Mouse (Mus musculus): Measurements from ENCODE around the gene Adam10. TPM values are rescaled to one million over a fixed set of nuclear protein-coding genes. Genes with fewer than 3 reads are reported as not detected.

Adam10 gene
- polyA plus RNA-seq, 1 experiment, result 33.3 TPM

GRCm38 (mm10) chr9:70706444-70706843 lies 27.6 kb downstream of the Adam10 start:
- Histone ChIP-seq H3K36me3 (ENCODE audit: control insufficient read depth, insufficient read depth, low read length) (peaks cover 11% of the 10 kb centered on the region), H3K4me3 (ENCODE audit: low read depth, low read length) (no peak overlapping the region), H3K4me1 (ENCODE audit: control insufficient read depth, insufficient read depth, insufficient read length, low read length) (peaks cover 2% of the 10 kb centered on the region; the same call in 1 of the 2 replicates), H3K27me3 (ENCODE audit: control insufficient read depth, insufficient read depth, low read length) (no peaks in the 10 kb centered on the region), H3K27ac (ENCODE audit: insufficient read depth, low read depth, low read length) (no peak overlapping the region)
- TF ChIP-seq POLR2A (IDR thresholded peaks at IDR 0.05; ENCODE audit: low read depth, low read length) (no peak), CTCF (IDR thresholded peaks at IDR 0.05; ENCODE audit: extremely low read depth, insufficient read length, insufficient replicate concordance, low read depth, low read length) (no peak)
- WGBS, result 97% methylated on average over 1 of the region's 1 CpGs

- 91% methylated on average over 2 of the region's 2 CpGs for WGBS
- no peaks in the 10 kb centered on the region for H3K27me3 ChIP-seq (ENCODE audit: control insufficient read depth, insufficient read depth, low read length)
- TF ChIP-seq CTCF (IDR thresholded peaks at IDR 0.05; ENCODE audit: extremely low read depth, insufficient read length, insufficient replicate concordance, low read depth, low read length) (no peak), POLR2A (IDR thresholded peaks at IDR 0.05; ENCODE audit: low read depth, low read length) (no peak)
- no peaks in the 10 kb centered on the region for H3K4me1 ChIP-seq (ENCODE audit: control insufficient read depth, insufficient read depth, insufficient read length, low read length)
- 0 out of 2 replicates have a peak, but pooled peaks cover under 1% of the 10 kb centered on the region for H3K36me3 ChIP-seq (ENCODE audit: control insufficient read depth, insufficient read depth, low read length)
- H3K27ac ChIP-seq (ENCODE audit: insufficient read depth, low read depth, low read length), result no peak overlapping the region
- H3K4me3 ChIP-seq (ENCODE audit: low read depth, low read length), result no peak overlapping the region
Observed at GRCm38 (mm10) chr9:70729544-70729943, 50.7 kb downstream of the Adam10 start.

- TF ChIP-seq CTCF (IDR thresholded peaks at IDR 0.05; ENCODE audit: extremely low read depth, insufficient read length, insufficient replicate concordance, low read depth, low read length) (no peak), POLR2A (IDR thresholded peaks at IDR 0.05; ENCODE audit: low read depth, low read length) (no peak)
- Histone ChIP-seq H3K4me1 (ENCODE audit: control insufficient read depth, insufficient read depth, insufficient read length, low read length) (no peaks in the 10 kb centered on the region), H3K4me3 (ENCODE audit: low read depth, low read length) (no peak overlapping the region)
Observed at GRCm38 (mm10) chr9:70731079-70731478, 52.3 kb downstream of the Adam10 start.

GRCm38 (mm10) chr9:70733208-70733607 lies 54.4 kb downstream of the Adam10 start:
- 94% methylated on average over 2 of the region's 2 CpGs for WGBS
- H3K4me3 ChIP-seq (ENCODE audit: low read depth, low read length), result no peak overlapping the region
- no peaks in the 10 kb centered on the region for H3K4me1 ChIP-seq (ENCODE audit: control insufficient read depth, insufficient read depth, insufficient read length, low read length)
- H3K27me3 ChIP-seq (ENCODE audit: control insufficient read depth, insufficient read depth, low read length), result no peaks in the 10 kb centered on the region
- no peak for TF ChIP-seq POLR2A (IDR thresholded peaks at IDR 0.05; ENCODE audit: low read depth, low read length)
- TF ChIP-seq CTCF (IDR thresholded peaks at IDR 0.05; ENCODE audit: extremely low read depth, insufficient read length, insufficient replicate concordance, low read depth, low read length), result no peak
- H3K36me3 ChIP-seq (ENCODE audit: control insufficient read depth, insufficient read depth, low read length), result peaks cover 3% of the 10 kb centered on the region; the same call in 1 of the 2 replicates
- no peak overlapping the region for H3K27ac ChIP-seq (ENCODE audit: insufficient read depth, low read depth, low read length)

More at GRCm38 (mm10) chr9:70731079-70731478, 52.3 kb downstream of the Adam10 start:
- H3K27me3 ChIP-seq (ENCODE audit: control insufficient read depth, insufficient read depth, low read length), result no peaks in the 10 kb centered on the region
- H3K36me3 ChIP-seq (ENCODE audit: control insufficient read depth, insufficient read depth, low read length), result no peaks in the 10 kb centered on the region
- H3K27ac ChIP-seq (ENCODE audit: insufficient read depth, low read depth, low read length), result no peak overlapping the region

GRCm38 (mm10) chr9:70739998-70740397 lies 61.2 kb downstream of the Adam10 start:
- no peak overlapping the region for H3K27ac ChIP-seq (ENCODE audit: insufficient read depth, low read depth, low read length)
- TF ChIP-seq CTCF (IDR thresholded peaks at IDR 0.05; ENCODE audit: extremely low read depth, insufficient read length, insufficient replicate concordance, low read depth, low read length) (no peak), POLR2A (IDR thresholded peaks at IDR 0.05; ENCODE audit: low read depth, low read length) (no peak)
- no peak overlapping the region for H3K4me3 ChIP-seq (ENCODE audit: low read depth, low read length)
- no peaks in the 10 kb centered on the region for H3K27me3 ChIP-seq (ENCODE audit: control insufficient read depth, insufficient read depth, low read length)
- H3K4me1 ChIP-seq (ENCODE audit: control insufficient read depth, insufficient read depth, insufficient read length, low read length), result no peaks in the 10 kb centered on the region
- 89% methylated on average over 5 of the region's 5 CpGs for WGBS
- peaks cover 12% of the 10 kb centered on the region; the same call in 1 of the 2 replicates for H3K36me3 ChIP-seq (ENCODE audit: control insufficient read depth, insufficient read depth, low read length)

- no peaks in the 10 kb centered on the region for H3K4me1 ChIP-seq (ENCODE audit: control insufficient read depth, insufficient read depth, insufficient read length, low read length)
- H3K27ac ChIP-seq (ENCODE audit: insufficient read depth, low read depth, low read length), result no peak overlapping the region
- H3K36me3 ChIP-seq (ENCODE audit: control insufficient read depth, insufficient read depth, low read length), result peaks cover 27% of the 10 kb centered on the region
- H3K27me3 ChIP-seq (ENCODE audit: control insufficient read depth, insufficient read depth, low read length), result no peaks in the 10 kb centered on the region
- TF ChIP-seq POLR2A (IDR thresholded peaks at IDR 0.05; ENCODE audit: low read depth, low read length) (no peak), CTCF (IDR thresholded peaks at IDR 0.05; ENCODE audit: extremely low read depth, insufficient read length, insufficient replicate concordance, low read depth, low read length) (no peak)
- no peak overlapping the region for H3K4me3 ChIP-seq (ENCODE audit: low read depth, low read length)
- 92% methylated on average over 3 of the region's 3 CpGs for WGBS
Observed at GRCm38 (mm10) chr9:70751504-70752222, 72.9 kb downstream of the Adam10 start.

GRCm38 (mm10) chr9:70760974-70761373 lies 82.2 kb downstream of the Adam10 start:
- TF ChIP-seq CTCF (IDR thresholded peaks at IDR 0.05; ENCODE audit: extremely low read depth, insufficient read length, insufficient replicate concordance, low read depth, low read length) (no peak), POLR2A (IDR thresholded peaks at IDR 0.05; ENCODE audit: low read depth, low read length) (no peak)
- H3K4me3 ChIP-seq (ENCODE audit: low read depth, low read length), result no peak overlapping the region
- 23% methylated on average over 5 of the region's 5 CpGs for WGBS
- H3K4me1 ChIP-seq (ENCODE audit: control insufficient read depth, insufficient read depth, insufficient read length, low read length), result peaks cover 7% of the 10 kb centered on the region; the same call in 1 of the 2 replicates
- peak overlapping the region; percentile 87 for H3K27ac ChIP-seq (ENCODE audit: insufficient read depth, low read depth, low read length)
- H3K36me3 ChIP-seq (ENCODE audit: control insufficient read depth, insufficient read depth, low read length), result peaks cover 28% of the 10 kb centered on the region
- H3K27me3 ChIP-seq (ENCODE audit: control insufficient read depth, insufficient read depth, low read length), result no peaks in the 10 kb centered on the region
